In genomic region chrX:142426628-142427027, GRCm38 (mm10) we compare ENCODE assay signal across 24 mouse cellular contexts. TPM values are rescaled to one million over a fixed set of nuclear protein-coding genes. Genes with fewer than 3 reads are reported as not detected.
A peak's percentile ranks its signal among the peaks of the same experiment; 100 is the strongest.
DNase-seq lines count a peak whose midpoint lies in the region; ATAC-seq lines count a peak whose summit lies in the region.
"Had no signal": no experiment of that assay in that cellular context is flagged by ENCODE, and none has a peak within 500 bp of the region (broad histone marks: within the 10 kb centered on the region; RNA-seq: fewer than 3 reads in every experiment).

No protein-coding gene starts in this region.

- intact Hi-C loops in heart, postnatal 10 days (cut with DNase I) = no loop called here

- no peaks in the 10 kb centered on the region for H3K4me1 ChIP-seq in heart, embryonic 10.5 days
- H3K4me1 ChIP-seq: forebrain, embryonic 12.5 days; hindbrain, embryonic 12.5 days; intestine, embryonic 15.5 days; midbrain, embryonic 13.5 days had no signal

- WGBS in heart, embryonic 10.5 days = 78% methylated on average over 4 of the region's 4 CpGs

- 0 out of 2 replicates have a peak, but pooled peaks have one; percentile 11 for ATAC-seq in megakaryocyte progenitor cell, adult 5-6 weeks (replicated peaks; ENCODE audit: poor library complexity)
- ATAC-seq: forebrain, postnatal 0 days; hindbrain, postnatal 0 days; intestine, embryonic 15.5 days; midbrain, embryonic 13.5 days; Patski had no signal

- H3K9me3 ChIP-seq in heart, embryonic 10.5 days = no peaks in the 10 kb centered on the region
- H3K9me3 ChIP-seq: forebrain, embryonic 12.5 days; hindbrain, embryonic 12.5 days; intestine, embryonic 15.5 days; megakaryocyte, embryonic 14.5 days; midbrain, embryonic 13.5 days had no signal

- peak; percentile 2 to 5 for DNase-seq in heart, postnatal 10 days
- DNase-seq in heart, embryonic 10.5 days (ENCODE audit: low spot score) = no peak
- DNase-seq in 416B (ENCODE audit: low read depth) (peak; percentile 18), adipocyte (ENCODE audit: low spot score) (peak; percentile 27)
- DNase-seq in thymus, postnatal 36 days = no peak
- no peak for DNase-seq in left cerebral cortex, adult 11 months (ENCODE audit: low spot score)
- DNase-seq: adrenal gland, postnatal 25 days; cerebellum, adult 2 months; cerebellum, postnatal 14 days; forebrain, postnatal 0 days; gastrocnemius, postnatal 14 days; kidney, adult 8-10 months; liver had no signal

- H3K27ac ChIP-seq in heart, embryonic 10.5 days = no peak overlapping the region
- H3K27ac ChIP-seq: forebrain, embryonic 12.5 days; heart, adult 2 months; hindbrain, embryonic 12.5 days; hindbrain, postnatal 0 days; intestine, embryonic 15.5 days; liver, embryonic 14.5 days; midbrain, embryonic 13.5 days had no signal

- no peak overlapping the region for H3K4me3 ChIP-seq in heart, embryonic 10.5 days
- H3K4me3 ChIP-seq: forebrain, embryonic 12.5 days; heart, adult 2 months; hindbrain, embryonic 12.5 days; intestine, embryonic 15.5 days; megakaryocyte, embryonic 14.5 days; midbrain, embryonic 13.5 days had no signal

- H3K36me3 ChIP-seq in heart, embryonic 10.5 days = no peaks in the 10 kb centered on the region
- H3K36me3 ChIP-seq: forebrain, embryonic 12.5 days; hindbrain, embryonic 12.5 days; intestine, embryonic 15.5 days; midbrain, embryonic 13.5 days had no signal

- no peaks in the 10 kb centered on the region for H3K27me3 ChIP-seq in heart, embryonic 10.5 days (ENCODE audit: insufficient read depth, poor library complexity, severe bottlenecking)
- H3K27me3 ChIP-seq: CH12.LX; hindbrain, embryonic 12.5 days; intestine, embryonic 15.5 days; megakaryocyte, embryonic 14.5 days had no signal

RNA-seq across cellular contexts. Expression of gene Acsl4, which starts 36.3 kb away (rescaled TPM):
- 10 to 100 TPM; 15.6 to 16.0 TPM for total RNA-seq in heart, postnatal 10 days (2021)
- polyA plus RNA-seq in heart, embryonic 10.5 days (2016; fragmentation: Nextera tagmentation; extraction: Ambion mirVana) = 16.0 and 23.9 TPM in 2 replicates
- total RNA-seq in megakaryocyte progenitor cell, adult 5-6 weeks (2015) = 34.5 TPM in 2 replicates
- 27.2 and 29.8 TPM in 2 replicates for total RNA-seq in megakaryocyte progenitor cell, adult 5-6 weeks (2017)

Comparison
In these comparisons a context has a peak if more than half of its experiments do, and no peak if none do; other contexts are left out.
1. DNase-seq: peak in heart, postnatal 10 days (2 of 2), 416B (single experiment) and adipocyte (single experiment); none in heart, embryonic 10.5 days (single experiment), thymus, postnatal 36 days (0 of 2) and left cerebral cortex, adult 11 months (single experiment).